Mouse (Mus musculus) megakaryocyte, embryonic 14.5 days (primary cell): ENCODE results near the gene Pdia4.
"Not testable (repeated sequence)": the region's sequence is repeated elsewhere in the genome, so short reads cannot be mapped to it uniquely, and the experiment has no call there.

Experiments used
- FLI1 ChIP-seq: IDR thresholded peaks from 2 replicates; pipeline ENCODE4 v1.6.1; 2012; ENCODE audit warnings: low read length, inconsistent platforms, mixed read lengths
- GATA1 ChIP-seq: IDR thresholded peaks from 3 replicates; pipeline ENCODE4 v1.6.1; 2012; ENCODE audit warnings: mixed read lengths, low read length, inconsistent platforms, borderline replicate concordance

- TF ChIP-seq FLI1, GATA1: not testable (repeated sequence)
These were observed 53.8 kb downstream of the Pdia4 start for GRCm38 (mm10) chr6:47759406-47759805.
